Comparison of ENCODE assay signal across 10 mouse cellular contexts in genomic region chr10:58949770-58950638, GRCm38 (mm10).
DNase-seq lines count a peak whose midpoint lies in the region; ATAC-seq lines count a peak whose summit lies in the region.
"Had no signal": no experiment of that assay in that cellular context is flagged by ENCODE, and none has a peak within 500 bp of the region (broad histone marks: within the 10 kb centered on the region; RNA-seq: fewer than 3 reads in every experiment).

No protein-coding gene starts in this region.

- peak overlapping the region; percentile 17 for H3K27ac ChIP-seq in hindbrain, embryonic 11.5 days (ENCODE audit: low read depth, low read length)
- peak overlapping the region; percentile 15 for H3K27ac ChIP-seq in midbrain, embryonic 14.5 days (replicated peaks; ENCODE audit: low read depth, low read length)

- no peak overlapping the region for H3K9ac ChIP-seq in hindbrain, embryonic 11.5 days (ENCODE audit: low read depth, low read length)
- H3K9ac ChIP-seq in midbrain, embryonic 14.5 days (replicated peaks; ENCODE audit: low read length), result no peak overlapping the region
- H3K9ac ChIP-seq: lung, embryonic 14.5 days had no signal

- no peak overlapping the region for H3K4me2 ChIP-seq in hindbrain, embryonic 11.5 days (replicated peaks; ENCODE audit: low read depth, low read length)
- no peak overlapping the region for H3K4me2 ChIP-seq in midbrain, embryonic 14.5 days (ENCODE audit: low read length)
- H3K4me2 ChIP-seq: lung, embryonic 14.5 days had no signal

- no peaks in the 10 kb centered on the region for H3K36me3 ChIP-seq in hindbrain, embryonic 11.5 days (ENCODE audit: control insufficient read depth, insufficient read depth, low read length)
- no peaks in the 10 kb centered on the region for H3K36me3 ChIP-seq in midbrain, embryonic 14.5 days (ENCODE audit: control insufficient read depth, insufficient read depth, low read length)
- H3K36me3 ChIP-seq: G1E had no signal

- WGBS in hindbrain, embryonic 11.5 days, result 30% methylated on average over 11 of the region's 11 CpGs
- 22% methylated on average over 11 of the region's 11 CpGs for WGBS in midbrain, embryonic 14.5 days

- no peak for DNase-seq in frontal cortex, postnatal 10 days (ENCODE audit: low spot score in 2 of 2)
- peak; percentile 44 for DNase-seq in embryo, embryonic 11 days
- peak; percentile 50 for DNase-seq in hindbrain, embryonic 11.5 days (ENCODE audit: low spot score)
- DNase-seq in midbrain, embryonic 14.5 days, result peak; percentile 59
- DNase-seq in adrenal gland, postnatal 36 days, result no peak
- no peak for DNase-seq in Muller cell, postnatal 12 days (ENCODE audit: inconsistent ontology term)
- no peak for DNase-seq in liver
- DNase-seq: lung, embryonic 14.5 days had no signal

- H3K9me3 ChIP-seq in hindbrain, embryonic 11.5 days (ENCODE audit: control insufficient read depth, low read length), result no peaks in the 10 kb centered on the region
- H3K9me3 ChIP-seq in midbrain, embryonic 14.5 days (ENCODE audit: control insufficient read depth, low read length), result no peaks in the 10 kb centered on the region
- H3K9me3 ChIP-seq: G1E had no signal

- H3K27me3 ChIP-seq in hindbrain, embryonic 11.5 days (ENCODE audit: control insufficient read depth, insufficient read depth, low read length), result no peaks in the 10 kb centered on the region
- H3K27me3 ChIP-seq in midbrain, embryonic 14.5 days (ENCODE audit: control insufficient read depth, insufficient read depth, low read length), result no peaks in the 10 kb centered on the region

- no peak overlapping the region for H3K4me3 ChIP-seq in hindbrain, embryonic 11.5 days (ENCODE audit: low read depth, low read length)
- H3K4me3 ChIP-seq in midbrain, embryonic 14.5 days (replicated peaks; ENCODE audit: low read depth, low read length), result no peak overlapping the region

- ATAC-seq in frontal cortex, adult (ENCODE audit: low TSS enrichment), result peak; percentile 25; the same call in 1 of the 2 replicates
- ATAC-seq in hindbrain, embryonic 11.5 days (ENCODE audit: low FRiP score), result peak; percentile 89
- peak; percentile 57 for ATAC-seq in midbrain, embryonic 14.5 days (ENCODE audit: low FRiP score, low TSS enrichment)

- no peaks in the 10 kb centered on the region for H3K4me1 ChIP-seq in hindbrain, embryonic 11.5 days (replicated peaks; ENCODE audit: control insufficient read depth, insufficient read depth, low read length)
- H3K4me1 ChIP-seq in midbrain, embryonic 14.5 days (ENCODE audit: control insufficient read depth, insufficient read depth, low read length), result peaks cover 13% of the 10 kb centered on the region

Comparison
In these comparisons a context has a peak if more than half of its experiments do, and no peak if none do; other contexts are left out.
1. ATAC-seq: peak in every context shown above with its lines; median percentile 89 in hindbrain, embryonic 11.5 days; 57 in midbrain, embryonic 14.5 days; 25 in frontal cortex, adult.
2. DNase-seq: peak in embryo, embryonic 11 days (single experiment), hindbrain, embryonic 11.5 days (single experiment) and midbrain, embryonic 14.5 days (single experiment); none in frontal cortex, postnatal 10 days (0 of 2), adrenal gland, postnatal 36 days (0 of 2), Muller cell, postnatal 12 days (single experiment) and liver (single experiment).